Mouse (Mus musculus): ENCODE results near the gene Ankmy1.

Ankmy1 gene

GRCm38 (mm10) chr1:92874011-92874410 lies 28.7 kb downstream of the Ankmy1 start:
- DNase-seq (ENCODE audit: low read depth), result no peak

- no peak for DNase-seq (ENCODE audit: low read depth)
These were observed 30.0 kb downstream of the Ankmy1 start for GRCm38 (mm10) chr1:92872666-92873065.

GRCm38 (mm10) chr1:92869985-92870384 lies 32.7 kb downstream of the Ankmy1 start:
- DNase-seq (ENCODE audit: low read depth), result no peak

- no peak for DNase-seq (ENCODE audit: low read depth)
These were observed 36.5 kb downstream of the Ankmy1 start for GRCm38 (mm10) chr1:92866170-92866569.

GRCm38 (mm10) chr1:92863268-92863667 lies 39.4 kb downstream of the Ankmy1 start:
- no peak for DNase-seq (ENCODE audit: low read depth)

- no peak for DNase-seq (ENCODE audit: low read depth)
These were observed 41.2 kb downstream of the Ankmy1 start for GRCm38 (mm10) chr1:92861503-92861902.

- no peak for DNase-seq (ENCODE audit: low read depth)
These were observed 50.3 kb downstream of the Ankmy1 start for GRCm38 (mm10) chr1:92852450-92852849.

- DNase-seq (ENCODE audit: low read depth), result peak; percentile 25
These were observed 52.6 kb downstream of the Ankmy1 start for GRCm38 (mm10) chr1:92849938-92850574.

- DNase-seq (ENCODE audit: low read depth), result peak; percentile 16
These were observed 53.2 kb downstream of the Ankmy1 start for GRCm38 (mm10) chr1:92849491-92849890.

- DNase-seq (ENCODE audit: low read depth), result no peak
These were observed 54.5 kb downstream of the Ankmy1 start for GRCm38 (mm10) chr1:92847873-92848839.

GRCm38 (mm10) chr1:92845889-92846288 lies 56.8 kb downstream of the Ankmy1 start:
- DNase-seq (ENCODE audit: low read depth), result no peak

GRCm38 (mm10) chr1:92841427-92841826 lies 61.3 kb downstream of the Ankmy1 start:
- DNase-seq (ENCODE audit: low read depth), result peak; percentile 12

GRCm38 (mm10) chr1:92840231-92840890 lies 62.3 kb downstream of the Ankmy1 start:
- DNase-seq (ENCODE audit: low read depth), result peak; percentile 21

GRCm38 (mm10) chr1:92839211-92839610 lies 63.5 kb downstream of the Ankmy1 start:
- no peak for DNase-seq (ENCODE audit: low read depth)

GRCm38 (mm10) chr1:92837931-92838833 lies 64.5 kb downstream of the Ankmy1 start:
- DNase-seq (ENCODE audit: low read depth), result no peak

- DNase-seq (ENCODE audit: low read depth), result peak; percentile 64
These were observed 68.6 kb downstream of the Ankmy1 start for GRCm38 (mm10) chr1:92833987-92834706.

GRCm38 (mm10) chr1:92832011-92833010 lies 70.4 kb downstream of the Ankmy1 start:
- DNase-seq (ENCODE audit: low read depth), result no peak

GRCm38 (mm10) chr1:92831188-92832001 lies 71.3 kb downstream of the Ankmy1 start, which contains the start of gene Gpc1:
Gpc1 (plus strand) TSS chr1:92831645.
- DNase-seq (ENCODE audit: low read depth), result no peak

Measured in 416B (cell line).